Mouse (Mus musculus) megakaryocyte, embryonic 14.5 days (primary cell): ENCODE measurements at regions not wholly inside any gene's neighbourhood (a gene's known extent, or its start where the extent isn't known, plus 50 kb on each side); places are given as distances from the start of the nearest gene placed in this dataset.

ENCODE experiments used
- FLI1 ChIP-seq: IDR thresholded peaks from 2 replicates; pipeline ENCODE4 v1.6.1; 2012; ENCODE audit warnings: low read length, inconsistent platforms, mixed read lengths
- GATA1 ChIP-seq: IDR thresholded peaks from 3 replicates; pipeline ENCODE4 v1.6.1; 2012; ENCODE audit warnings: mixed read lengths, low read length, inconsistent platforms, borderline replicate concordance

- TF ChIP-seq GATA1: no peak
- TF ChIP-seq FLI1: no peak
Measured at GRCm38 (mm10) chr13:107910125-107910524, 134.1 kb upstream of the Smim15 start.
